In the genomic region with DNA sequence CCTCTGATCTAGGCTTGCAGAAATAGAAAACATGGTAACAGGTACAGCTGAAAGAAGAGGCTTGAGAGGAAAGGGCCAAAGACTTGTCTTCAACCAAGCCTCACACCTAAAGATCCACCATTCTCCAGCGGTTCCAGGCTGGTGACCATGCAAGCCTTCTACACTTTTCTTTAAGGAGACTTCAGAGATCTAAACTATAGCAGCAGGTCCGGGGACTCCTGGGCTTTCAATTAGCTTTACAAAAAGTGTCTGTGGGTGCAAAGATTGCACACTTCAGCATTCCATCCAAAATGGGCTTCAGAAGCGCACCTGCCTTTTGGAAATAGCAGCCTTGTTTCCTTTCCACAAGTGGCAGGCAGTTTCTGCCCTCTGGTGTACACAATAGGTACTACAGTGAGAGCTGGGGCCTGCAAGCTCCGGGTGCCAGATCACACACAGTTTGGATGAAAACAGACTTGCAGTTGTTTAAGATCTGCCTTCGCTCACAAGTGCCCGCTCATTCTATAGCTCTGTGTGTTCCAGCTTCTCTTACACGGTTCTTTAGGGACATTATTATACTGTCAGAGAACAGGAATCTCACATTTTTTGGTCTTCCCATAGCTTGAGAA, we compare ENCODE assay signal across 9 mouse cellular contexts. TPM values are rescaled to one million over a fixed set of nuclear protein-coding genes. Genes with fewer than 3 reads are reported as not detected.
A peak's percentile ranks its signal among the peaks of the same experiment; 100 is the strongest.
DNase-seq lines count a peak whose midpoint lies in the region; ATAC-seq and TF ChIP-seq lines count a peak whose summit lies in the region.
"Had no signal": no experiment of that assay in that cellular context is flagged by ENCODE, and none has a peak within 500 bp of the region (broad histone marks: within the 10 kb centered on the region; RNA-seq: fewer than 3 reads in every experiment).

No protein-coding gene starts in this region.

- intact Hi-C loops in heart, postnatal 10 days (cut with DNase I), result loop anchor here (2.0 kb wide), 2 partner anchors 23 to 117 kb away; no protein-coding TSS in a partner anchor

- no peak overlapping the region for H3K4me3 ChIP-seq in forebrain, embryonic 16.5 days (replicated peaks; ENCODE audit: low read length)
- H3K4me3 ChIP-seq in lung, embryonic 16.5 days (ENCODE audit: low read length), result no peak overlapping the region

- TF ChIP-seq POLR2A in brain, embryonic 14.5 days (IDR thresholded peaks at IDR 0.05; ENCODE audit: borderline replicate concordance, extremely low read depth, insufficient read depth, insufficient read length, poor library complexity, severe bottlenecking), result no peak

- H3K9ac ChIP-seq in forebrain, embryonic 16.5 days (replicated peaks; ENCODE audit: low read depth, low read length), result no peak overlapping the region
- no peak overlapping the region for H3K9ac ChIP-seq in lung, embryonic 16.5 days (ENCODE audit: low read length)

- H3K27me3 ChIP-seq in forebrain, embryonic 16.5 days (replicated peaks; ENCODE audit: control insufficient read depth, insufficient read depth, low read length), result no peaks in the 10 kb centered on the region
- H3K27me3 ChIP-seq in lung, embryonic 16.5 days (ENCODE audit: control insufficient read depth, insufficient read depth, low read depth, low read length), result no peaks in the 10 kb centered on the region

- no peak overlapping the region for H3K4me2 ChIP-seq in forebrain, embryonic 16.5 days (ENCODE audit: low read length)
- H3K4me2 ChIP-seq in lung, embryonic 16.5 days (ENCODE audit: low read depth, low read length), result no peak overlapping the region

- H3K36me3 ChIP-seq in forebrain, embryonic 16.5 days (ENCODE audit: control insufficient read depth, insufficient read depth), result peaks cover 11% of the 10 kb centered on the region
- peaks cover 13% of the 10 kb centered on the region for H3K36me3 ChIP-seq in lung, embryonic 16.5 days (ENCODE audit: control insufficient read depth, insufficient read depth, low read length)

- ATAC-seq in forebrain, embryonic 16.5 days, result peak; percentile 31; the same call in 1 of the 2 replicates
- ATAC-seq in lung, embryonic 16.5 days (ENCODE audit: low read depth), result peak; percentile 45; the same call in 1 of the 2 replicates

- DNase-seq in ES-CJ7 (ENCODE audit: low read depth, low spot score), result peak; percentile 69
- peak; percentile 76 for DNase-seq in brain, embryonic 14.5 days (ENCODE audit: low read depth)
- peak; percentile 87 for DNase-seq in heart, postnatal 10 days
- peak; percentile 81 for DNase-seq in layer of hippocampus, adult 11-12 months (ENCODE audit: low spot score)
- peak; percentile 77 for DNase-seq in retina, embryonic 14.5 days (ENCODE audit: low spot score)
- peak; percentile 80 for DNase-seq in thymus, postnatal 4 days

- peak; percentile 83 for TF ChIP-seq CTCF in brain, embryonic 14.5 days (IDR thresholded peaks at IDR 0.05; ENCODE audit: borderline replicate concordance, extremely low read depth, insufficient read depth, insufficient read length)

- H3K27ac ChIP-seq in forebrain, embryonic 16.5 days (ENCODE audit: low read length), result no peak overlapping the region
- no peak overlapping the region for H3K27ac ChIP-seq in lung, embryonic 16.5 days (ENCODE audit: low read length)

- no peaks in the 10 kb centered on the region for H3K9me3 ChIP-seq in forebrain, embryonic 16.5 days (ENCODE audit: control insufficient read depth, low read length)
- H3K9me3 ChIP-seq in lung, embryonic 16.5 days (ENCODE audit: control insufficient read depth, low read length), result no peaks in the 10 kb centered on the region

- no peaks in the 10 kb centered on the region; the same call in 1 of the 2 replicates for H3K4me1 ChIP-seq in forebrain, embryonic 16.5 days (replicated peaks; ENCODE audit: control insufficient read depth, insufficient read depth, low read length)
- no peaks in the 10 kb centered on the region for H3K4me1 ChIP-seq in lung, embryonic 16.5 days (replicated peaks; ENCODE audit: control insufficient read depth, insufficient read depth, low read length)

- 47% methylated on average over 7 of the region's 7 CpGs for WGBS in forebrain, embryonic 16.5 days
- 45% methylated on average over 7 of the region's 7 CpGs for WGBS in lung, embryonic 16.5 days

RNA-seq across cellular contexts. Expression of gene Lsmem1, which starts 0.6 kb away (rescaled TPM):
- 0.25 and 0.26 TPM in 2 replicates for polyA plus RNA-seq in brain, embryonic 14.5 days (2012; rRNA removed)
- not detected in 2 replicates for polyA plus RNA-seq in forebrain, embryonic 16.5 days (2015; fragmentation: Nextera tagmentation; extraction: Ambion mirVana)
- total RNA-seq in heart, postnatal 10 days (2021), result 10 to 100 TPM; 23.1 to 35.6 TPM
- 0.65 and 0.88 TPM in 2 replicates for polyA plus RNA-seq in lung, embryonic 16.5 days (2015; fragmentation: Nextera tagmentation; extraction: Ambion mirVana)
- polyA plus RNA-seq: gonadal fat pad, adult 2 months had no signal

RNA-seq across cellular contexts. Expression of gene Ifrd1, which starts 48.4 kb away (rescaled TPM):
- 59.0 and 59.6 TPM in 2 replicates for polyA plus RNA-seq in brain, embryonic 14.5 days (2012; rRNA removed)
- polyA plus RNA-seq in forebrain, embryonic 16.5 days (2015; fragmentation: Nextera tagmentation; extraction: Ambion mirVana), result 182 and 188 TPM in 2 replicates
- total RNA-seq in heart, postnatal 10 days (2021), result 100 to 1,000 TPM; 110 to 126 TPM
- polyA plus RNA-seq in lung, embryonic 16.5 days (2015; fragmentation: Nextera tagmentation; extraction: Ambion mirVana), result 112 and 117 TPM in 2 replicates
